Comparison of ENCODE assay signal across 8 mouse cellular contexts in genomic region chr14:61277285-61277684, GRCm38 (mm10). TPM values are rescaled to one million over a fixed set of nuclear protein-coding genes. Genes with fewer than 3 reads are reported as not detected.
DNase-seq lines count a peak whose midpoint lies in the region; ATAC-seq lines count a peak whose summit lies in the region.

No protein-coding gene starts in this region.

- ATAC-seq in neutrophil, adult 5-6 weeks (ENCODE audit: extremely low read depth, insufficient number of reproducible peaks, low FRiP score, poor library complexity, severe bottlenecking), result peak; percentile 59; the same call in 1 of the 2 replicates

- DNase-seq in cerebellum, postnatal 25 days, result peak; percentile 47 to 68
- DNase-seq in cerebellum, adult 11-12 months, result no peak
- peak; percentile 21 for DNase-seq in layer of hippocampus, adult 11-12 months (ENCODE audit: low spot score)
- DNase-seq in layer of hippocampus, adult 9-10 months (ENCODE audit: low spot score), result no peak
- peak; percentile 53 for DNase-seq in NIH3T3 (ENCODE audit: low read depth)
- DNase-seq in gastrocnemius, postnatal 14 days, result peak; percentile 34
- peak; percentile 51 for DNase-seq in urinary bladder, postnatal 14 days (ENCODE audit: low spot score)

- intact Hi-C loops in gastrocnemius, postnatal 14 days (cut with DNase I; ENCODE audit: low total_unique reads), result no loop called here

RNA-seq across cellular contexts. Expression of gene Sgcg, which starts 19.0 kb away (rescaled TPM):
- total RNA-seq in gastrocnemius, postnatal 14 days (2021), result 100 to 1,000 TPM; 158 to 177 TPM
- not detected in 2 replicates for total RNA-seq in neutrophil, adult 5-6 weeks (2017)

RNA-seq across cellular contexts. Expression of gene Arl11, which starts 32.3 kb away (rescaled TPM):
- under 1 TPM; 0.49 to 0.80 TPM for total RNA-seq in gastrocnemius, postnatal 14 days (2021)
- 8.3 and 10.1 TPM in 2 replicates for total RNA-seq in neutrophil, adult 5-6 weeks (2017)

Comparison
In these comparisons a context has a peak if more than half of its experiments do, and no peak if none do; other contexts are left out.
1. DNase-seq: peak in cerebellum, postnatal 25 days (2 of 2), layer of hippocampus, adult 11-12 months (single experiment), NIH3T3 (single experiment), gastrocnemius, postnatal 14 days (single experiment) and urinary bladder, postnatal 14 days (single experiment); none in cerebellum, adult 11-12 months (single experiment) and layer of hippocampus, adult 9-10 months (single experiment).
2. RNA of gene Sgcg, which starts 19.0 kb away (total RNA-seq): 158 to 177 TPM in gastrocnemius, postnatal 14 days; not detected in neutrophil, adult 5-6 weeks; every median in the first group is over 100 times any median in the second.